Mouse (Mus musculus) E14TG2a.4 (cell line): Measurements from ENCODE around the gene Ccdc33.
A peak's percentile ranks its signal among the peaks of the same experiment; 100 is the strongest.

ENCODE experiments used
- H3K27me3 ChIP-seq: 2 replicates; pipeline ENCODE4 v1.6.1; 2014; ENCODE audit warnings: low read length, control low read depth; ENCODE audit not compliant: insufficient read depth
- H3K36me3 ChIP-seq: 2 replicates; pipeline ENCODE4 v1.6.1; 2014; ENCODE audit warnings: low read length, control low read depth; ENCODE audit not compliant: insufficient read depth
- H3K4me1 ChIP-seq: replicated peaks from 2 replicates; pipeline ENCODE4 v1.6.1; 2014; ENCODE audit warnings: low read depth, low read length, control low read depth
- H3K4me3 ChIP-seq: replicated peaks from 2 replicates; pipeline ENCODE4 v1.5.1; 2014; ENCODE audit warnings: mild to moderate bottlenecking, low read length
- H3K9me3 ChIP-seq: 2 replicates; pipeline ENCODE4 v1.6.1; 2014; ENCODE audit warnings: low read length, control low read depth
- CTCF ChIP-seq: conservative IDR thresholded peaks from 2 replicates; pipeline ENCODE4 v1.5.1; 2014; ENCODE audit warnings: low read length
- NANOG ChIP-seq: IDR thresholded peaks from 2 replicates; pipeline ENCODE4 v1.6.1; 2014; ENCODE audit warnings: borderline replicate concordance, low read length, mixed read lengths
- POU5F1 ChIP-seq: IDR thresholded peaks from 2 replicates; pipeline ENCODE4 v1.6.1; 2014; ENCODE audit warnings: low read length, borderline replicate concordance

The Ccdc33 gene

GRCm38 (mm10) chr9:58012486-58012885 is 106.1 kb downstream of the Ccdc33 start:
- no peak for TF ChIP-seq NANOG
- Histone ChIP-seq H3K4me3 (no peak overlapping the region), H3K4me1 (peaks cover 65% of the 10 kb centered on the region), H3K36me3 (no peaks in the 10 kb centered on the region), H3K9me3 (no peaks in the 10 kb centered on the region), H3K27me3 (peaks cover 10% of the 10 kb centered on the region)

- peaks cover under 1% of the 10 kb centered on the region for H3K9me3 ChIP-seq
- TF ChIP-seq CTCF (no peak), NANOG (no peak), POU5F1 (no peak)
- H3K27me3 ChIP-seq, result peaks cover 10% of the 10 kb centered on the region
- peaks cover 73% of the 10 kb centered on the region for H3K4me1 ChIP-seq
- H3K36me3 ChIP-seq, result no peaks in the 10 kb centered on the region
- 0 out of 2 replicates have a peak overlapping the region, but pooled peaks have one; percentile 3 for H3K4me3 ChIP-seq
These were observed 107.1 kb downstream of the Ccdc33 start for GRCm38 (mm10) chr9:58011552-58011951.

- peaks cover 78% of the 10 kb centered on the region for H3K4me1 ChIP-seq
- H3K36me3 ChIP-seq, result peaks cover 2% of the 10 kb centered on the region; the same call in 1 of the 2 replicates
- TF ChIP-seq NANOG, result no peak
- no peak for TF ChIP-seq CTCF
- no peak for TF ChIP-seq POU5F1
These were observed 107.6 kb downstream of the Ccdc33 start for GRCm38 (mm10) chr9:58011027-58011426.

GRCm38 (mm10) chr9:58009588-58009987 is 109.0 kb downstream of the Ccdc33 start:
- Histone ChIP-seq H3K27me3 (peaks cover 8% of the 10 kb centered on the region), H3K36me3 (peaks cover 7% of the 10 kb centered on the region; the same call in 1 of the 2 replicates), H3K4me1 (peaks cover 79% of the 10 kb centered on the region), H3K9me3 (peaks cover 19% of the 10 kb centered on the region), H3K4me3 (no peak overlapping the region)
- TF ChIP-seq NANOG (no peak), CTCF (peak; percentile 50)

More at GRCm38 (mm10) chr9:58011027-58011426, 107.6 kb downstream of the Ccdc33 start:
- peaks cover 9% of the 10 kb centered on the region for H3K27me3 ChIP-seq
- H3K4me3 ChIP-seq, result 0 out of 2 replicates have a peak overlapping the region, but pooled peaks have one; percentile 3
- peaks cover 6% of the 10 kb centered on the region for H3K9me3 ChIP-seq

DNA sequence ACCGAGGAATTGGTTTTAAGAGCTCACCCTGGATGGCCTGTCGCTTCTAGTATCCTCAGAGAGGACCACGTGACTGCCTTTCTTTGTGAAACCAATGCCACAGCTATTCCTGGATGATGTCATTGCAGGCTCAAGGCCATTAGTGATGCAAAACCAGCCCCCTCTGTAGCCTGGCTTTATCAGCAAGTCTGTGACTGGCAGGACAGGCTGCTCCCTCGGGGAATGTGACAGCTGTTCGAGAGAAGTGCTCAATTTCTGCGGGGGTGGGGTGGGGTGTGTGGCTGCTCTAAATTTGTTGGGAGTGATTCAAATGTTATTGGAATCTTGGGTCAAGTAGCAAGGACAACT is 109.6 kb downstream of the Ccdc33 start:
- TF ChIP-seq NANOG, result no peak
- no peak for TF ChIP-seq CTCF
- no peak for TF ChIP-seq POU5F1
- H3K4me1 ChIP-seq, result peaks cover 80% of the 10 kb centered on the region

GRCm38 (mm10) chr9:58008336-58009014 is 110.1 kb downstream of the Ccdc33 start:
- peak overlapping the region; percentile 65 for H3K4me3 ChIP-seq
- H3K36me3 ChIP-seq, result peaks cover 7% of the 10 kb centered on the region; the same call in 1 of the 2 replicates
- H3K9me3 ChIP-seq, result peaks cover 28% of the 10 kb centered on the region
- H3K27me3 ChIP-seq, result peaks cover 8% of the 10 kb centered on the region
- TF ChIP-seq NANOG, result no peak
- TF ChIP-seq CTCF, result no peak
- no peak for TF ChIP-seq POU5F1
- peaks cover 85% of the 10 kb centered on the region for H3K4me1 ChIP-seq

More for the DNA sequence above, 109.6 kb downstream of the Ccdc33 start:
- Histone ChIP-seq H3K4me3 (peak overlapping the region; percentile 65), H3K27me3 (peaks cover 8% of the 10 kb centered on the region), H3K36me3 (peaks cover 7% of the 10 kb centered on the region; the same call in 1 of the 2 replicates), H3K9me3 (peaks cover 24% of the 10 kb centered on the region)

- Histone ChIP-seq H3K4me3 (no peak within 1 kb of the TSS), H3K27me3 (no peaks in the 10 kb centered on the region), H3K36me3 (peaks cover 7% of the 10 kb centered on the region; the same call in 1 of the 2 replicates), H3K9me3 (peaks cover 28% of the 10 kb centered on the region), H3K4me1 (peaks cover 83% of the 10 kb centered on the region)
- TF ChIP-seq CTCF (no peak), POU5F1 (no peak), NANOG (no peak)
These were observed 112.7 kb downstream of the Ccdc33 start, which contains the start of gene Cyp11a1 for GRCm38 (mm10) chr9:58005753-58006461. Cyp11a1 (plus strand) TSS chr9:58006411.

GRCm38 (mm10) chr9:58003272-58003671 is 115.4 kb downstream of the Ccdc33 start:
- Histone ChIP-seq H3K4me3 (peak overlapping the region; percentile 13; the same call in 1 of the 2 replicates), H3K9me3 (peaks cover 28% of the 10 kb centered on the region), H3K4me1 (peaks cover 76% of the 10 kb centered on the region), H3K36me3 (peaks cover 7% of the 10 kb centered on the region; the same call in 1 of the 2 replicates), H3K27me3 (no peaks in the 10 kb centered on the region)
- TF ChIP-seq NANOG (no peak), CTCF (no peak), POU5F1 (no peak)
